Mouse (Mus musculus) limb, embryonic 11.5 days (tissue): Measurements from ENCODE around the gene Fcho2. TPM values are rescaled to one million over a fixed set of nuclear protein-coding genes. Genes with fewer than 3 reads are reported as not detected.

Experiments used
- polyA plus RNA-seq: library from polyadenylated mRNA; unstranded; fragments of >200 nt; fragmentation: Nextera tagmentation; extraction: Ambion mirVana; gene quantifications from 2 replicates; pipeline ENCODE4 v1.2.1, GENCODE M21; 2014

Fcho2 gene
- polyA plus RNA-seq, 1 experiment from 2014 or later: 29.3 TPM

Other genes with a start within 250 kb of the Fcho2 start
- not detected in 2 replicates for gene Tmem174, start 178.0 kb downstream of the Fcho2 start, polyA plus RNA-seq
- gene Tmem171, start 120.6 kb downstream of the Fcho2 start, polyA plus RNA-seq: not detected in 2 replicates
- gene Tnpo1, start 110.9 kb upstream of the Fcho2 start, polyA plus RNA-seq: 52.5 and 60.0 TPM in 2 replicates
- not detected in 2 replicates for gene 1700024P04Rik, start 169.1 kb upstream of the Fcho2 start, polyA plus RNA-seq